In genomic region chr4:138267869-138268268, GRCm38 (mm10) we compare ENCODE assay signal across 12 mouse cellular contexts. TPM values are rescaled to one million over a fixed set of nuclear protein-coding genes. Genes with fewer than 3 reads are reported as not detected.
"Had no signal": no experiment of that assay in that cellular context is flagged by ENCODE, and none has a peak within 500 bp of the region (broad histone marks: within the 10 kb centered on the region; RNA-seq: fewer than 3 reads in every experiment).

No protein-coding gene starts in this region.

- H3K4me2 ChIP-seq: heart, embryonic 11.5 days; hindbrain, embryonic 12.5 days; hindbrain, embryonic 14.5 days; kidney, embryonic 15.5 days; limb, embryonic 13.5 days; limb, embryonic 15.5 days; liver, embryonic 13.5 days had no signal

- ATAC-seq: forebrain, postnatal 0 days; hindbrain, embryonic 16.5 days; inflammation-experienced regulatory T-cells, adult 6 months had no signal

- H3K9ac ChIP-seq: forebrain, postnatal 0 days; hindbrain, embryonic 12.5 days; hindbrain, embryonic 14.5 days; kidney, embryonic 15.5 days; limb, embryonic 13.5 days; limb, embryonic 15.5 days; liver, embryonic 13.5 days had no signal

- H3K36me3 ChIP-seq: hindbrain, embryonic 10.5 days; hindbrain, embryonic 12.5 days; kidney, embryonic 15.5 days; limb, embryonic 13.5 days; limb, embryonic 15.5 days; liver, embryonic 13.5 days had no signal

- H3K4me3 ChIP-seq: hindbrain, embryonic 10.5 days; hindbrain, embryonic 12.5 days; kidney, embryonic 15.5 days; limb, embryonic 13.5 days; limb, embryonic 15.5 days; liver, embryonic 13.5 days had no signal

- H3K27ac ChIP-seq: hindbrain, embryonic 10.5 days; hindbrain, embryonic 12.5 days; hindbrain, embryonic 14.5 days; kidney, embryonic 15.5 days; kidney, postnatal 0 days; limb, embryonic 13.5 days; limb, embryonic 15.5 days; liver, embryonic 13.5 days had no signal

- H3K9me3 ChIP-seq: hindbrain, embryonic 10.5 days; hindbrain, embryonic 12.5 days; kidney, embryonic 15.5 days; limb, embryonic 15.5 days; liver, embryonic 13.5 days had no signal

RNA-seq across cellular contexts. Expression of gene Kif17, which starts 17.6 kb away (rescaled TPM):
- polyA plus RNA-seq: inflammation-experienced regulatory T-cells, adult 6 months had no signal
